Mouse (Mus musculus) stomach, postnatal 0 days (tissue): ENCODE data around the gene Med8. TPM values are rescaled to one million over a fixed set of nuclear protein-coding genes. Genes with fewer than 3 reads are reported as not detected.

Experiments used
- ATAC-seq: fragments of 200-750 bp; cut with Nextera tagmentation; 2 replicates; pipeline ENCODE4 v1.8.0; 2017; ENCODE audit not compliant: low FRiP score, low TSS enrichment
- DNase-seq: peaks from one replicate; pipeline ENCODE4 v3.0.0-alpha.2; 2016; ENCODE audit warnings: low spot score
- H3K27ac ChIP-seq: fragments of 300-500 bp; sonication (generic); replicated peaks from 2 replicates; pipeline ENCODE4 v1.5.1; 2014; ENCODE audit warnings: mild to moderate bottlenecking, control low read depth
- H3K27me3 ChIP-seq: fragments of 300-500 bp; sonication (generic); 2 replicates; pipeline ENCODE4 v1.6.1; 2014; ENCODE audit warnings: low read length; ENCODE audit not compliant: control insufficient read depth, insufficient read depth
- H3K36me3 ChIP-seq: fragments of 300-500 bp; sonication (generic); 2 replicates; pipeline ENCODE4 v1.6.1; 2014; ENCODE audit warnings: low read length, mixed read lengths; ENCODE audit not compliant: control insufficient read depth, insufficient read depth
- H3K4me1 ChIP-seq: fragments of 300-500 bp; sonication (generic); replicated peaks from 2 replicates; pipeline ENCODE4 v1.6.1; 2014; ENCODE audit warnings: antibody characterized with exemption; ENCODE audit not compliant: control insufficient read depth, insufficient read depth
- H3K4me2 ChIP-seq: fragments of 300-500 bp; sonication (generic); replicated peaks from 2 replicates; pipeline ENCODE4 v1.6.1; 2014; ENCODE audit warnings: low read depth, mild to moderate bottlenecking, control low read depth, moderate library complexity
- H3K4me3 ChIP-seq: fragments of 300-500 bp; sonication (generic); 2 replicates; pipeline ENCODE4 v1.5.1; 2014; ENCODE audit warnings: low read depth, low read length, control low read depth
- H3K9ac ChIP-seq: fragments of 300-500 bp; sonication (generic); 2 replicates; pipeline ENCODE4 v1.6.1; 2014; ENCODE audit warnings: mild to moderate bottlenecking, low read length, control low read depth, mixed read lengths
- H3K9me3 ChIP-seq: fragments of 300-500 bp; sonication (generic); 2 replicates; pipeline ENCODE4 v1.6.1; 2016; ENCODE audit warnings: low read length; ENCODE audit not compliant: control insufficient read depth
- CTCF ChIP-seq: IDR thresholded peaks from 2 replicates; pipeline ENCODE4 v1.5.1; 2016; ENCODE audit warnings: antibody characterized with exemption, low read depth, mild to moderate bottlenecking, moderate library complexity
- EP300 ChIP-seq: optimal IDR thresholded peaks from 2 replicates; pipeline ENCODE3; 2016; ENCODE audit warnings: antibody characterized with exemption
- WGBS: fragments of 180-500 bp; shearing (Covaris S2); extraction: QIAGEN DNeasy Blood & Tissue Kit; methylation state at CpG from one replicate; pipeline ENCODE4 v1.1.7; 2014; 5-methylcytosine and 5-hydroxymethylcytosine counted together
- polyA plus RNA-seq: library from polyadenylated mRNA; unstranded; fragments of >200 nt; fragmentation: Nextera tagmentation; extraction: Ambion mirVana; gene quantifications from 2 replicates; pipeline ENCODE4 v1.2.1, GENCODE M21; 2015

Med8 gene
- polyA plus RNA-seq, 1 experiment from 2014 or later: 86.7 TPM

DNA sequence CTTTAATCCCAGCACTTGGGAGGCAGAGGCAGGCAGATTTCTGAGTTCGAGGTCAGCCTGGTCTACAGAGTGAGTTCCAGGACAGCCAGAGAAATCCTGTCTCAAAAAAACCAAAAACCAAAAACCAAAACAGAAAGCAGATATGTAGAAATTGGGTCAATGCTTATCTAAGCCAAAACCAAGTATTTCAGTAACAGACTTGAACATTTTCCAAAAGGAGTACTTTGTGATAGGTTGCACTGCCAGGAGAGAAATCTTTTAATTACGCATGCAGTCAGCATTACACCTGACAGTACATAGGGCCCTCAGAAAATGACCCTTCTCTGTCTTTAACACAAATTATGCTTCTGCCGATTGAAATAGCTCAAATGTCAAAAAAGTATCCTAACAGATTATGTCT is 7.7 kb upstream of the Med8 start:
- TF ChIP-seq CTCF (no peak), EP300 (no peak)
- H3K4me2 ChIP-seq: no peak overlapping the region
- H3K9me3 ChIP-seq: no peaks in the 10 kb centered on the region
- H3K4me1 ChIP-seq: no peaks in the 10 kb centered on the region
- no peak for DNase-seq
- no peak overlapping the region for H3K9ac ChIP-seq
- WGBS: 90% methylated on average over 3 of the region's 3 CpGs
- peaks cover 15% of the 10 kb centered on the region for H3K36me3 ChIP-seq
- H3K27me3 ChIP-seq: no peaks in the 10 kb centered on the region
- no peak overlapping the region for H3K27ac ChIP-seq
- H3K4me3 ChIP-seq: no peak overlapping the region
- no peak for ATAC-seq

DNA sequence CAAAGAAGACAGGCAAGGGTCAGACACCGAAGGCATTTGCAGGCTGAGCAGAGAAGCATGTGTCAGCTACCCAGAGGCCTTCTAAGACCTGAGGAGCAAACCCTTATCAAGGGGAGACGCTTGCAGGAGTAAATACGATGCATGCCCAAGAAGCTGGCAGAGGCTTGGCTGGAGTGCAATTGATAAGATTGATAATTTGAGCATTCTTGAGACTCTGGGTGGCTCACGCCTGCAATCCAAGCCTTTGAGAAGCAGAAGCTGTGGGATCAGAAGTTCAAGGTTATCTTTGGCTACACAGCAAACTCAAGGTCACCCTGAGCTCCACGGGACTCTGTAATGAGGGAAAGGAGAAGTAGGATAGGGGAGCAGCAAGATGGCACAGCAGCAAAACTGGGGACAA is 7.2 kb upstream of the Med8 start:
- Histone ChIP-seq H3K27ac (no peak overlapping the region), H3K9me3 (no peaks in the 10 kb centered on the region), H3K36me3 (peaks cover 15% of the 10 kb centered on the region), H3K4me1 (no peaks in the 10 kb centered on the region), H3K4me2 (no peak overlapping the region), H3K4me3 (no peak overlapping the region), H3K27me3 (no peaks in the 10 kb centered on the region), H3K9ac (no peak overlapping the region)
- TF ChIP-seq CTCF: no peak
- DNase-seq (no peak), ATAC-seq (no peak)
- 86% methylated on average over 5 of the region's 5 CpGs for WGBS

DNA sequence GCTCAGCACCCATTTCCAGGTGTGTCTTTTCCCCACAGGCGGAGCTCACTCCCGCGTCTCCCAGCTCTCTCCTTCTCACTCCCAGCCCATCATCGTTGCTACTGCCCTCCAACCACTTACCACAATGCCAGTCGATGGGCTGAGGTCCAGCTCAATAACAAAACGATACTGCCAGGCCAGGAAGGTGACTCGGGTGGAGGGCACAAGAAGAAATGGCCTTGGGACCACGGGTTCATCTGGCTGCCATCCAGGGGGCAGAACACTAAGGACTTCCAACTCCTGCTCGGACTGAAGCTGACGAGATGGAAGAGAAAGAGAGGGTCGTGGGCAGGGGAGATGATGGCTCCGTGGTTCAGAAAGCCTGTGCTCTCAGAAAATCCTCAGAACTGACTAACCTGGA is 6.4 kb upstream of the Med8 start:
- no peaks in the 10 kb centered on the region for H3K4me1 ChIP-seq
- no peak overlapping the region for H3K9ac ChIP-seq
- no peak overlapping the region for H3K4me3 ChIP-seq
- H3K4me2 ChIP-seq: no peak overlapping the region
- 92% methylated on average over 12 of the region's 12 CpGs for WGBS
- H3K27ac ChIP-seq: no peak overlapping the region
- no peak for TF ChIP-seq EP300
- TF ChIP-seq CTCF: no peak
- ATAC-seq: no peak
- no peak for DNase-seq
- no peaks in the 10 kb centered on the region for H3K27me3 ChIP-seq
- peaks cover 13% of the 10 kb centered on the region for H3K36me3 ChIP-seq
- H3K9me3 ChIP-seq: no peaks in the 10 kb centered on the region

DNA sequence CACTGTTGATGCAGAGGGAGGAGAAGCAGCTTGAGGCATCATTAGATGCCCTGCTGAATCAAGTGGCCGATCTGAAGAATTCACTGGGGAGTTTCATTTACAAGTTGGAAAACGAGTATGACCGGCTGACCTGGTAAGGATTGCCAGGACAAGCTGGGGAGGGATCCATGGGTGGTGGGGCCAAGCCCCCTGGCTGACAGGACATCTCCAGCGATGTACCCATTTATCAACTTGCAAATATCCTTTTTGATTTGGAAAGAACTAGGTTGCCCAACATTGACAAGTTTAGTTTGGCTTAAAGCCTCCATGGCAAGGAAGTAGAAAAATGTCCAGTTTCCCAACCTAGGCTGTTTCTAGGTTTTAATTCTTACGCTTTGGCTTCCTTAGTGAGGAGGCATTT is 1.7 kb downstream of the Med8 start:
- ATAC-seq (no peak), DNase-seq (no peak)
- Histone ChIP-seq H3K9ac (no peak overlapping the region), H3K27ac (no peak overlapping the region), H3K4me3 (no peak overlapping the region), H3K27me3 (no peaks in the 10 kb centered on the region), H3K36me3 (peaks cover 21% of the 10 kb centered on the region), H3K4me1 (no peaks in the 10 kb centered on the region), H3K9me3 (no peaks in the 10 kb centered on the region), H3K4me2 (no peak overlapping the region)
- 83% methylated on average over 5 of the region's 5 CpGs for WGBS
- TF ChIP-seq CTCF (no peak), EP300 (peak; percentile 40)

DNA sequence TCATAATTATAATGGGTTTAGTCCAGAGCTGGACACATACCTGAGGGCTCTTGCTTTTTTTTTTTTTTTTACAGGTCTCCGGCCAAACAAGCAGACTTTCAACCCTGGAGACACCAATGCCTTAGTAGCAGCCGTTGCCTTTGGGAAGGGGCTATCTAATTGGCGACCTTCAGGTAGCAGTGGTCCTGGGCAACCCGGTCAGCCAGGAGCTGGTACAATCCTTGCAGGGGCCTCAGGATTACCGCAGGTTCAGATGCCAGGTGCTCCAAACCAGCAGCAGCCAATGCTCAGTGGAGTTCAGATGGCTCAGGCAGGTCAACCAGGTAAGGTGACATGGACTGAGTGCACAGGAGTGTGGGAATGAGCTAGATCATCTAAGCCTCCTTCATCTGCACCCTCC is 4.4 kb downstream of the Med8 start:
- ATAC-seq (no peak), DNase-seq (no peak)
- 97% methylated on average over 5 of the region's 5 CpGs for WGBS
- peaks cover 21% of the 10 kb centered on the region for H3K36me3 ChIP-seq
- no peak overlapping the region for H3K27ac ChIP-seq
- no peaks in the 10 kb centered on the region for H3K4me1 ChIP-seq
- no peak overlapping the region for H3K4me2 ChIP-seq
- H3K27me3 ChIP-seq: no peaks in the 10 kb centered on the region
- H3K9ac ChIP-seq: no peak overlapping the region
- TF ChIP-seq CTCF (no peak), EP300 (no peak)
- no peaks in the 10 kb centered on the region for H3K9me3 ChIP-seq
- no peak overlapping the region for H3K4me3 ChIP-seq

DNA sequence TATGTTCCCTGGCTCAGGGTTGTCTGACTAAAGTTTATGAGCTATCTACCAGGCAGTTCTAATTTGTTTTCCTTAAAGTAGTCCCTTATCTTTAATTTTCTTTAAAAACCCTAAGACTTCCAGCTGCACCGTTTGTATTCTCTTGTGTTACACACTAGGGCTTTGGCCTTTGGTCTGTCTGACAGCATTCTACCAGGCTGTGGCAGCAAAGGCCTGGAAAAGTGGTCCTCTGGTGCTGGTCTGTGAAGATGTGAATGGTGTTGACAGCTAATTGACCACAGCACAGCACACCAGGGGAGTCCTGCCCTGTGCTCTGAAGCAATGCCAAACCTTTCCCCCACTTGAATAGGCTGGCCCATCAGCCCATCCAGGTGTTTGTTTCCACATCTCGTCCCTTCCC is 6.6 kb downstream of the Med8 start:
- H3K9ac ChIP-seq: no peak overlapping the region
- no peak overlapping the region for H3K27ac ChIP-seq
- no peak overlapping the region for H3K4me2 ChIP-seq
- 72% methylated on average over 2 of the region's 2 CpGs for WGBS
- TF ChIP-seq EP300: no peak
- TF ChIP-seq CTCF: peak; percentile 28; the same call in 1 of the 2 replicates
- DNase-seq: no peak
- no peak overlapping the region for H3K4me3 ChIP-seq
- peak; percentile 31; the same call in 1 of the 2 replicates for ATAC-seq
- no peaks in the 10 kb centered on the region for H3K4me1 ChIP-seq
- no peaks in the 10 kb centered on the region for H3K9me3 ChIP-seq
- peaks cover 25% of the 10 kb centered on the region for H3K36me3 ChIP-seq
- no peaks in the 10 kb centered on the region for H3K27me3 ChIP-seq
